Mouse (Mus musculus): Measurements from ENCODE around the gene Chchd4. TPM values are rescaled to one million over a fixed set of nuclear protein-coding genes. Genes with fewer than 3 reads are reported as not detected.

Chchd4 gene
- polyA plus RNA-seq, 1 experiment from 2014 or later, result 22.3 TPM

- ATAC-seq (ENCODE audit: insufficient number of reproducible peaks, low FRiP score, low TSS enrichment, low read depth), result no peak
- H3K4me1 ChIP-seq, result no peaks in the 10 kb centered on the region
- H3K27me3 ChIP-seq, result no peaks in the 10 kb centered on the region
- no peaks in the 10 kb centered on the region for H3K9me3 ChIP-seq (replicated peaks)
- no peak overlapping the region for H3K4me3 ChIP-seq (replicated peaks)
- no peak overlapping the region for H3K4me2 ChIP-seq (replicated peaks)
- H3K9ac ChIP-seq, result no peak overlapping the region
- no peak overlapping the region for H3K27ac ChIP-seq (replicated peaks)
- H3K36me3 ChIP-seq, result peaks cover 95% of the 10 kb centered on the region
- WGBS, result 73% methylated on average over 1 of the region's 1 CpGs
Observed at GRCm38 (mm10) chr6:91503302-91503701, 30.0 kb upstream of the Chchd4 start.

DNA sequence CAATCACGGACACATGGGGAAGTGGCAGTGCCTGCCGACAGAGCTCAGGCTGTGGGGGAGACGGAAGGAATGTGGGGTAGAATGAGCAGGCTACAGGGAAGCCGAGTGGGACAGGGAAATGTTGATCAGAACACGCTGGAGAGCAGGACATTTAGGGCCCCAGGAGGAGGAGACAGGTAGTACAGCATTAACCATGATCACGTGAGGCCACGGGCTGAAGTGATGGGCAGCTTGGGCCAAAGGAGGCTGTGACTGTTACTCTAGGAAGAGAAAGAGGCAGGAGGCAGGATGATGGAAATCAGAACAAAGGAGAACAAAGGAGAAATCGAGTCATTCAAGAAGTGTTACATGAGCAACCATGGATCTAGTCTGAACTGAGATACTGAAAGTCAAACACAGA lies 21.2 kb upstream of the Chchd4 start:
- Histone ChIP-seq H3K9me3 (replicated peaks) (no peaks in the 10 kb centered on the region), H3K4me3 (replicated peaks) (no peak overlapping the region), H3K9ac (no peak overlapping the region), H3K4me2 (replicated peaks) (no peak overlapping the region), H3K4me1 (no peaks in the 10 kb centered on the region), H3K27ac (replicated peaks) (no peak overlapping the region), H3K36me3 (peaks cover 85% of the 10 kb centered on the region), H3K27me3 (no peaks in the 10 kb centered on the region)
- no peak for ATAC-seq (ENCODE audit: insufficient number of reproducible peaks, low FRiP score, low TSS enrichment, low read depth)
- 86% methylated on average over 8 of the region's 8 CpGs for WGBS

DNA sequence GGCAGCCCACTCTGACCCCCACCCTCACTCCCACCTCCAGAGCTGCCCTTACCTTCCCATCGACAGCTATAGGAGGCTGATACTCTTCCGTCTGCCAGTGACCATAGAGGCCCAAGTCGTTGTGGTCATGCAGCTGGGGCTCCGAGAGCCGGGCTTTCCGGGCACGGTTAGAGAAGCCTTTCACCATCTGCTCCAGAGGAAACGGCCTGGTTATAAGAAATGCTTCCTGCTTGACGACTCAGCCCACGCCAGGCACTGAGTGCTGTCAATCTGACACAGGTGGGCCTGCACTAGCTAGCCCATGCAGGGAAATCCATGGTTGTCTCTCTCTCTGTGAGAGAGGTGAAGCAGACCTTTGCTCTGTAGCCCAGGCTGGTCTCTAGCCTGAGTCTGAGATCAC lies 19.7 kb upstream of the Chchd4 start:
- no peak overlapping the region for H3K9ac ChIP-seq
- 83% methylated on average over 10 of the region's 10 CpGs for WGBS

GRCm38 (mm10) chr6:91491004-91491403 lies 17.7 kb upstream of the Chchd4 start:
- no peaks in the 10 kb centered on the region for H3K9me3 ChIP-seq (replicated peaks)
- ATAC-seq (ENCODE audit: insufficient number of reproducible peaks, low FRiP score, low TSS enrichment, low read depth), result no peak
- no peaks in the 10 kb centered on the region for H3K4me1 ChIP-seq
- H3K9ac ChIP-seq, result no peak overlapping the region
- no peaks in the 10 kb centered on the region for H3K27me3 ChIP-seq
- 73% methylated on average over 6 of the region's 6 CpGs for WGBS
- H3K4me2 ChIP-seq (replicated peaks), result no peak overlapping the region
- no peak overlapping the region for H3K4me3 ChIP-seq (replicated peaks)
- H3K27ac ChIP-seq (replicated peaks), result no peak overlapping the region
- peaks cover 89% of the 10 kb centered on the region for H3K36me3 ChIP-seq

More for the DNA sequence above, 19.7 kb upstream of the Chchd4 start:
- Histone ChIP-seq H3K36me3 (peaks cover 81% of the 10 kb centered on the region), H3K9me3 (replicated peaks) (no peaks in the 10 kb centered on the region), H3K4me1 (no peaks in the 10 kb centered on the region), H3K27me3 (no peaks in the 10 kb centered on the region), H3K27ac (replicated peaks) (no peak overlapping the region), H3K4me2 (replicated peaks) (no peak overlapping the region), H3K4me3 (replicated peaks) (no peak overlapping the region)
- no peak for ATAC-seq (ENCODE audit: insufficient number of reproducible peaks, low FRiP score, low TSS enrichment, low read depth)

- Histone ChIP-seq H3K4me3 (replicated peaks) (no peak overlapping the region), H3K4me1 (no peaks in the 10 kb centered on the region), H3K9ac (no peak overlapping the region), H3K4me2 (replicated peaks) (no peak overlapping the region), H3K36me3 (peaks cover 89% of the 10 kb centered on the region), H3K27ac (replicated peaks) (no peak overlapping the region), H3K27me3 (no peaks in the 10 kb centered on the region), H3K9me3 (replicated peaks) (no peaks in the 10 kb centered on the region)
- no peak for ATAC-seq (ENCODE audit: insufficient number of reproducible peaks, low FRiP score, low TSS enrichment, low read depth)
- WGBS, result 80% methylated on average over 10 of the region's 10 CpGs
Observed at GRCm38 (mm10) chr6:91489872-91490271, 16.5 kb upstream of the Chchd4 start.

DNA sequence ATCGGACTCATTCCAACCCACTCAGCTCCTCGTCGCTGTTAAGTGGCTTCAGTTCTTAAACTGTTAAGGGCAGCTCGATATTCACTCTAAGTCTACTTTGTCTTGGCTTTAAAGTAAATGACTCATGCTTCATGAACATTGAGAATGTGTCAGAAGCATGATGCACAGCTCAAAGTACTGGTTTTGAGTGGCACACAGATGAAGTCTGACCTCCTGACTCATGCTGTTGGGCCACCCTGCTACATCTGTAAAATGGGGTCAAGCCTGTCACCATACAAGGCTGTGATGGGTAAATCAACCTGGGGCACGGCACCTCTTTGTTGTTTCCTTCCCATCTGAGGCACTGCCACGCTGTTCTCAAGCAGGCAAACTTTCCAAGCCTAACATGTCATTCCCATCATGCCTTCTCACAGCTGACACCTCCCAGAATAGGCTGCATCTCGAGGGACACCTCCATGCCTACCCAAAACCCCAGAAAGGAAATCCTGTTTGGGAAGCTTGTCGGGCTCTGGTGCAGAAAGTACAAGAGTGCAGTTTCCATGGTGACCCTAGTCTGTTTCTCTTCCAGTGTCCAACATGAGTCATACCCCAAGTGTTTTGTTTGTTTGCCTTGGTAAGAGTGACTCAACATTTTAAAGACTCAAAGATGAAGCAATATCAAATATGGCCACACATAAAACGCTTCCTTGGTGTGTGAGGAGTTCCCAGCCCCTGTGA lies 15.3 kb upstream of the Chchd4 start:
- WGBS, result 79% methylated on average over 9 of the region's 9 CpGs
- Histone ChIP-seq H3K9me3 (replicated peaks) (no peaks in the 10 kb centered on the region), H3K27ac (replicated peaks) (no peak overlapping the region), H3K4me2 (replicated peaks) (no peak overlapping the region), H3K4me1 (no peaks in the 10 kb centered on the region), H3K9ac (no peak overlapping the region), H3K4me3 (replicated peaks) (no peak overlapping the region), H3K27me3 (no peaks in the 10 kb centered on the region), H3K36me3 (peaks cover 91% of the 10 kb centered on the region)
- ATAC-seq (ENCODE audit: insufficient number of reproducible peaks, low FRiP score, low TSS enrichment, low read depth), result no peak

DNA sequence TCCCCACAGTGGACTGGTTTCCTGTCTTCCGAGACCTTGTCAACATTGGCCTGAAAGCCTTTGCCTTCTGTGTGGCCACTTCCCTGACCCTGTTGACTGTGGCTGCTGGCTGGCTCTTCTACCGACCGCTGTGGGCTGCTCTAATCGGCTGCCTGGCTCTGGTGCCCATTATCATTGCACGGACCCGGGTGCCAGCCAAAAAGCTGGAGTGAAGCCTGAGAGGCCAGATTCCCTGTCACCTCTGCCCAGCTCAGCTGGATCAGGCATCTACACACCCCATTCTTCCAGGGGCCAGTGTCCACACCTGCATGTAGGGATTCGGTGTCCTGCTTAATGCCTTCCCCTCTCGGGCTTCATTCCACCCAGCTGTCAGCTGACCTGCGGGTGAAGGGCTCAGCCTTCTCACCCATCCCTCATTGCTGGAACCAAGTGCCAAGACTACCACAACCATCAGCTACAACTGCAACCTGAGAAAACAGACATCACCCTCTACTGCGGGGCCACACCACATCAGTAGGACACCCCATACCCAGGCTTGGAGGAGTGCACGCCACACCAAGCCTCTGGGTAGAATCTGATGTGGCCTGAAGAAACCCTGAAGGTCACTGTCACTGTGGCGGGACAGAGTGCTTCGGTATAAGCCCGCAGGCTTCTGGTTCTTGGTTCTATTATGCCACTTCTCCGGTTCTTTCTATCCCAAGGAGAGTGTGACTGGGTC lies 13.5 kb upstream of the Chchd4 start:
- H3K27me3 ChIP-seq, result no peaks in the 10 kb centered on the region
- no peak for ATAC-seq (ENCODE audit: insufficient number of reproducible peaks, low FRiP score, low TSS enrichment, low read depth)
- H3K9me3 ChIP-seq (replicated peaks), result no peaks in the 10 kb centered on the region
- peaks cover 92% of the 10 kb centered on the region for H3K36me3 ChIP-seq
- H3K4me3 ChIP-seq (replicated peaks), result no peak overlapping the region
- WGBS, result 91% methylated on average over 15 of the region's 15 CpGs
- H3K9ac ChIP-seq, result no peak overlapping the region
- H3K4me2 ChIP-seq (replicated peaks), result no peak overlapping the region
- H3K4me1 ChIP-seq, result no peaks in the 10 kb centered on the region
- H3K27ac ChIP-seq (replicated peaks), result no peak overlapping the region

- H3K4me3 ChIP-seq (replicated peaks), result no peak overlapping the region
- H3K4me2 ChIP-seq (replicated peaks), result no peak overlapping the region
- 88% methylated on average over 2 of the region's 2 CpGs for whole genome bisulfite sequencing
- no peak overlapping the region for H3K9ac ChIP-seq
- no peak overlapping the region for H3K27ac ChIP-seq (replicated peaks)
- peaks cover 99% of the 10 kb centered on the region for H3K36me3 ChIP-seq
- ATAC-seq (ENCODE audit: insufficient number of reproducible peaks, low FRiP score, low TSS enrichment, low read depth), result no peak
- no peaks in the 10 kb centered on the region for H3K9me3 ChIP-seq (replicated peaks)
- no peaks in the 10 kb centered on the region for H3K4me1 ChIP-seq
- H3K27me3 ChIP-seq, result no peaks in the 10 kb centered on the region
Observed at GRCm38 (mm10) chr6:91483371-91483770, 10.0 kb upstream of the Chchd4 start.

DNA sequence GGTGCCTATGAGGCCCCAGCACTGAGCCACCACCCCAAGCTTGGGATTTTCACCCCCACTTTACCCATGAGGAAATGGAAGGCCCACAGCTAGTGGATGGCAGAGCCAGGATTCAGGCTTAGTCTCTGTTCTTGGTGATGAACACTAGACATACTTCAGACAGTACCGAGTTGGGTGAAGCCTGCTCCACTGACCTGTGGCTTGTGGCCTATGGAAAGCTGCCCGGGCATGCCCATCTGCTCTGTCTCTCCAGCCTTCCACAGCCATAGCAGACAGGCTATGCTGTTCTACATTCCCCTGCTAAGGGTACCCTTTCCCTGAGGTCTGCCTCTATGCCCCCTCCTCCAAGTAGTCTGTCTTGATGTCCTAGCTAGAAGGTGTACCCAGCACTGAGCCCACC lies 3.2 kb upstream of the Chchd4 start:
- Histone ChIP-seq H3K9ac (no peak overlapping the region), H3K27me3 (no peaks in the 10 kb centered on the region), H3K4me1 (peaks cover 23% of the 10 kb centered on the region), H3K27ac (replicated peaks) (no peak overlapping the region), H3K4me3 (replicated peaks) (no peak overlapping the region), H3K36me3 (peaks cover 54% of the 10 kb centered on the region), H3K9me3 (replicated peaks) (no peaks in the 10 kb centered on the region), H3K4me2 (replicated peaks) (no peak overlapping the region)
- ATAC-seq (ENCODE audit: insufficient number of reproducible peaks, low FRiP score, low TSS enrichment, low read depth), result no peak
- WGBS, result 80% methylated on average over 2 of the region's 2 CpGs

- Histone ChIP-seq H3K27me3 (no peaks in the 10 kb centered on the region), H3K4me1 (peaks cover 23% of the 10 kb centered on the region), H3K27ac (replicated peaks) (0 out of 2 replicates have a peak overlapping the region, but pooled peaks have one; percentile 72), H3K36me3 (peaks cover 34% of the 10 kb centered on the region), H3K4me3 (replicated peaks) (peak overlapping the region; percentile 87), H3K9ac (peak overlapping the region; percentile 53), H3K9me3 (replicated peaks) (no peaks in the 10 kb centered on the region), H3K4me2 (replicated peaks) (peak overlapping the region; percentile 76)
- WGBS, result 41% methylated on average over 9 of the region's 9 CpGs
- no peak for ATAC-seq (ENCODE audit: insufficient number of reproducible peaks, low FRiP score, low TSS enrichment, low read depth)
Observed at GRCm38 (mm10) chr6:91474441-91475190, 1.3 kb upstream of the Chchd4 start.

DNA sequence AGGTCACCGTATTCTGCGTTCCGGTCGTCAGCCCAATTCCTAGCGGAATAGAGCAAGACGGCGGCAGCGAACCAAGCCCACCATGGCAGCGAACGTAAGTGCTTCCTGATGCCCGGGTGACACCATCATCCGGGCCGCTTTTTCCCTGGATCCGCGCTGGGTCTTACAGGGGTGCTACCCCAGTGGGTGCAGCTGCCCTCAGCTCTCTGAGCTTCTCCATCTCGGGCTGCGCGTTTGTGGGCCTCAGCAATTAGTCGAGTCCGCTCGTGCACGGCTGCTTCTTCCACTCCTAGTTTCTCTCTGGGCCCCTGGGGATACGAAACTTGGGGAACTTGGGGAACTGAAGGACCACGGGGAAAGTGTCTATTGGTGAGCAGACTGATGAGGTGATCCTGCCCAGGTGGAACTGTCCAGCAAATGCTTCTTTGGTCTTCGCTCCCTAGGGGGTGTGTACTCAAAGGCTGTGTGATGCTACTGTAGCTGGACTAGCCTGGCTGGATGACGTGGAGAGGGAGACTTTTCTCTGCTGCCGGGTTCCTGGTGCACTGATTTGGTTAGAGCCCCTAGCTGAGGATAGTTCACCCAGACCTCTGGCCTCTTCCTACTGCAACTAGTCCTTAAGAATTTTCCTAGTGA lies 577 bp upstream of the Chchd4 start:
- peak overlapping the region; percentile 72 for H3K27ac ChIP-seq (replicated peaks)
- no peaks in the 10 kb centered on the region for H3K9me3 ChIP-seq (replicated peaks)
- no peaks in the 10 kb centered on the region for H3K27me3 ChIP-seq
- ATAC-seq (ENCODE audit: insufficient number of reproducible peaks, low FRiP score, low TSS enrichment, low read depth), result peak; percentile 26
- peak overlapping the region; percentile 87 for H3K4me3 ChIP-seq (replicated peaks)
- peaks cover 27% of the 10 kb centered on the region for H3K36me3 ChIP-seq
- H3K4me2 ChIP-seq (replicated peaks), result peak overlapping the region; percentile 76
- H3K4me1 ChIP-seq, result peaks cover 23% of the 10 kb centered on the region
- under 1% methylated on average over 27 of the region's 27 CpGs for WGBS
- peak overlapping the region; percentile 53 for H3K9ac ChIP-seq
